Mouse (Mus musculus) testis, adult 2 months (tissue): Measurements from ENCODE around the gene Sh2d4b.

ENCODE experiments used
- CTCF ChIP-seq: fragments of 200-500 bp; IDR thresholded peaks from 2 replicates; pipeline ENCODE4 v1.5.1; 2012; ENCODE audit warnings: low read depth, mild to moderate bottlenecking, inconsistent platforms, low read length, moderate library complexity; ENCODE audit not compliant: control insufficient read depth, insufficient read depth, insufficient replicate concordance
- POLR2A ChIP-seq: fragments of 200-500 bp; IDR thresholded peaks from 2 replicates; pipeline ENCODE4 v1.6.1; 2012; ENCODE audit warnings: low read depth, mild to moderate bottlenecking, inconsistent platforms, low read length, moderate library complexity; ENCODE audit not compliant: control insufficient read depth

DNA sequence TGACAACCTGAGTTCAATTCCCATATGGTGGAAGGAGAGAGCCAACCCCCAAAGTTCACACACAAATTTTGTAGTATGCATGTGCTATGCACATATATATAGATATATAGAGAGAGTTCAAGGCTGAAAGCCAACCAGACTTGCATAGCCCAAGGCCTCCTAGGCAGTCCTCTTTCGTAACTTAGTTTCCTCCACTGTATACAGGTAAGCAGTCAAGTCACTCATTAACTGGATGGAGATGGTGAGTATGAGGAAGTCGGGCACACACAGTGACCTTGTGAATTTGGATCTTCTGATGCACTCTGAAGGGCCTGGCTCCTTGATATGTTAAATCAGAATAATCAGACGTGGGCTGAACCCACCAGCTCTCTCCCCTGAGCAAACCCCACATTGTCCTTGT is 4.8 kb upstream of the Sh2d4b start:
- TF ChIP-seq CTCF (no peak), POLR2A (no peak)
